Mouse (Mus musculus): ENCODE data around the gene Tmem54. TPM values are rescaled to one million over a fixed set of nuclear protein-coding genes. Genes with fewer than 3 reads are reported as not detected.
A peak's percentile ranks its signal among the peaks of the same experiment; 100 is the strongest.

The Tmem54 gene
- polyA plus RNA-seq, 1 experiment from 2014 or later = 26.9 TPM

- H3K4me3 ChIP-seq (replicated peaks) = no peak overlapping the region
- peaks cover 6% of the 10 kb centered on the region; the same call in 1 of the 2 replicates for H3K36me3 ChIP-seq
- no peak overlapping the region for H3K4me2 ChIP-seq (replicated peaks)
- H3K4me1 ChIP-seq = peaks cover 13% of the 10 kb centered on the region
- no peak overlapping the region for H3K9ac ChIP-seq
- H3K9me3 ChIP-seq (replicated peaks) = no peaks in the 10 kb centered on the region
- no peaks in the 10 kb centered on the region for H3K27me3 ChIP-seq
- no peak overlapping the region for H3K27ac ChIP-seq (replicated peaks)
- ATAC-seq (ENCODE audit: insufficient number of reproducible peaks, low FRiP score, low TSS enrichment, low read depth) = no peak
- 91% methylated on average over 4 of the region's 4 CpGs for WGBS
These were observed 36.5 kb upstream of the Tmem54 start for GRCm38 (mm10) chr4:129068848-129069247.

- Histone ChIP-seq H3K36me3 (peaks cover 89% of the 10 kb centered on the region), H3K9me3 (replicated peaks) (no peaks in the 10 kb centered on the region), H3K4me2 (replicated peaks) (no peak overlapping the region), H3K4me1 (0 out of 2 replicates have a peak, but pooled peaks cover 3% of the 10 kb centered on the region), H3K9ac (no peak overlapping the region), H3K4me3 (replicated peaks) (no peak overlapping the region), H3K27ac (replicated peaks) (no peak overlapping the region), H3K27me3 (no peaks in the 10 kb centered on the region)
- 95% methylated on average over 9 of the region's 9 CpGs for WGBS
- no peak for ATAC-seq (ENCODE audit: insufficient number of reproducible peaks, low FRiP score, low TSS enrichment, low read depth)
These were observed 26.2 kb upstream of the Tmem54 start for GRCm38 (mm10) chr4:129079126-129079525.

GRCm38 (mm10) chr4:129081041-129081440, 24.3 kb upstream of the Tmem54 start:
- peaks cover 75% of the 10 kb centered on the region for H3K36me3 ChIP-seq
- H3K4me1 ChIP-seq = 0 out of 2 replicates have a peak, but pooled peaks cover 3% of the 10 kb centered on the region
- no peak overlapping the region for H3K4me3 ChIP-seq (replicated peaks)
- H3K27ac ChIP-seq (replicated peaks) = no peak overlapping the region
- no peaks in the 10 kb centered on the region for H3K27me3 ChIP-seq
- no peaks in the 10 kb centered on the region for H3K9me3 ChIP-seq (replicated peaks)
- 82% methylated on average over 7 of the region's 7 CpGs for WGBS
- no peak overlapping the region for H3K9ac ChIP-seq
- no peak for ATAC-seq (ENCODE audit: insufficient number of reproducible peaks, low FRiP score, low TSS enrichment, low read depth)
- H3K4me2 ChIP-seq (replicated peaks) = no peak overlapping the region

- 75% methylated on average over 6 of the region's 6 CpGs for WGBS
- Histone ChIP-seq H3K4me1 (0 out of 2 replicates have a peak, but pooled peaks cover 3% of the 10 kb centered on the region), H3K27ac (replicated peaks) (no peak overlapping the region), H3K4me3 (replicated peaks) (no peak overlapping the region), H3K9me3 (replicated peaks) (no peaks in the 10 kb centered on the region), H3K9ac (no peak overlapping the region), H3K27me3 (no peaks in the 10 kb centered on the region), H3K4me2 (replicated peaks) (no peak overlapping the region), H3K36me3 (peaks cover 70% of the 10 kb centered on the region)
- no peak for ATAC-seq (ENCODE audit: insufficient number of reproducible peaks, low FRiP score, low TSS enrichment, low read depth)
These were observed 23.8 kb upstream of the Tmem54 start for GRCm38 (mm10) chr4:129081512-129081911.

GRCm38 (mm10) chr4:129081939-129082338, 23.4 kb upstream of the Tmem54 start:
- Histone ChIP-seq H3K4me3 (replicated peaks) (no peak overlapping the region), H3K4me1 (0 out of 2 replicates have a peak, but pooled peaks cover 3% of the 10 kb centered on the region), H3K36me3 (peaks cover 66% of the 10 kb centered on the region), H3K27me3 (no peaks in the 10 kb centered on the region), H3K27ac (replicated peaks) (peak overlapping the region; percentile 53), H3K4me2 (replicated peaks) (no peak overlapping the region), H3K9ac (no peak overlapping the region), H3K9me3 (replicated peaks) (no peaks in the 10 kb centered on the region)
- no peak for ATAC-seq (ENCODE audit: insufficient number of reproducible peaks, low FRiP score, low TSS enrichment, low read depth)
- WGBS = 80% methylated on average over 3 of the region's 3 CpGs

- Histone ChIP-seq H3K27me3 (no peaks in the 10 kb centered on the region), H3K27ac (replicated peaks) (peak overlapping the region; percentile 53), H3K9ac (no peak overlapping the region), H3K4me2 (replicated peaks) (no peak overlapping the region), H3K36me3 (peaks cover 62% of the 10 kb centered on the region), H3K9me3 (replicated peaks) (no peaks in the 10 kb centered on the region), H3K4me3 (replicated peaks) (no peak overlapping the region), H3K4me1 (0 out of 2 replicates have a peak, but pooled peaks cover 3% of the 10 kb centered on the region)
- peak; percentile 54; the same call in 1 of the 2 replicates for ATAC-seq (ENCODE audit: insufficient number of reproducible peaks, low FRiP score, low TSS enrichment, low read depth)
- 41% methylated on average over 10 of the region's 10 CpGs for WGBS
These were observed 22.8 kb upstream of the Tmem54 start for GRCm38 (mm10) chr4:129082379-129083115.

GRCm38 (mm10) chr4:129084896-129085295, 20.5 kb upstream of the Tmem54 start:
- no peak overlapping the region for H3K4me3 ChIP-seq (replicated peaks)
- H3K27me3 ChIP-seq = no peaks in the 10 kb centered on the region
- peaks cover 39% of the 10 kb centered on the region for H3K36me3 ChIP-seq
- no peak overlapping the region for H3K4me2 ChIP-seq (replicated peaks)
- no peak overlapping the region for H3K27ac ChIP-seq (replicated peaks)
- no peaks in the 10 kb centered on the region for H3K9me3 ChIP-seq (replicated peaks)
- 89% methylated on average over 9 of the region's 9 CpGs for WGBS
- 0 out of 2 replicates have a peak, but pooled peaks cover 3% of the 10 kb centered on the region for H3K4me1 ChIP-seq
- no peak for ATAC-seq (ENCODE audit: insufficient number of reproducible peaks, low FRiP score, low TSS enrichment, low read depth)
- H3K9ac ChIP-seq = no peak overlapping the region

- Histone ChIP-seq H3K9ac (no peak overlapping the region), H3K27ac (replicated peaks) (no peak overlapping the region), H3K36me3 (peaks cover 28% of the 10 kb centered on the region), H3K9me3 (replicated peaks) (no peaks in the 10 kb centered on the region), H3K4me2 (replicated peaks) (no peak overlapping the region), H3K27me3 (no peaks in the 10 kb centered on the region), H3K4me1 (0 out of 2 replicates have a peak, but pooled peaks cover 3% of the 10 kb centered on the region), H3K4me3 (replicated peaks) (no peak overlapping the region)
- ATAC-seq (ENCODE audit: insufficient number of reproducible peaks, low FRiP score, low TSS enrichment, low read depth) = no peak
- 23% methylated on average over 8 of the region's 8 CpGs for WGBS
These were observed 19.3 kb upstream of the Tmem54 start for GRCm38 (mm10) chr4:129086078-129086477.

GRCm38 (mm10) chr4:129087850-129088249, 17.5 kb upstream of the Tmem54 start:
- Histone ChIP-seq H3K36me3 (peaks cover 16% of the 10 kb centered on the region), H3K4me1 (no peaks in the 10 kb centered on the region), H3K27ac (replicated peaks) (no peak overlapping the region), H3K4me3 (replicated peaks) (no peak overlapping the region), H3K4me2 (replicated peaks) (no peak overlapping the region), H3K27me3 (no peaks in the 10 kb centered on the region), H3K9me3 (replicated peaks) (no peaks in the 10 kb centered on the region), H3K9ac (no peak overlapping the region)
- 47% methylated on average over 5 of the region's 5 CpGs for whole genome bisulfite sequencing
- no peak for ATAC-seq (ENCODE audit: insufficient number of reproducible peaks, low FRiP score, low TSS enrichment, low read depth)

- Histone ChIP-seq H3K9ac (no peak overlapping the region), H3K36me3 (no peaks in the 10 kb centered on the region), H3K9me3 (replicated peaks) (no peaks in the 10 kb centered on the region), H3K4me2 (replicated peaks) (no peak overlapping the region), H3K4me1 (no peaks in the 10 kb centered on the region), H3K27ac (replicated peaks) (no peak overlapping the region), H3K4me3 (replicated peaks) (no peak overlapping the region), H3K27me3 (no peaks in the 10 kb centered on the region)
- WGBS = 28% methylated on average over 15 of the region's 15 CpGs
- ATAC-seq (ENCODE audit: insufficient number of reproducible peaks, low FRiP score, low TSS enrichment, low read depth) = no peak
These were observed 10.1 kb upstream of the Tmem54 start for GRCm38 (mm10) chr4:129095276-129095675.

- Histone ChIP-seq H3K4me2 (replicated peaks) (no peak overlapping the region), H3K9me3 (replicated peaks) (no peaks in the 10 kb centered on the region), H3K36me3 (no peaks in the 10 kb centered on the region), H3K4me1 (no peaks in the 10 kb centered on the region), H3K27me3 (no peaks in the 10 kb centered on the region), H3K27ac (replicated peaks) (no peak overlapping the region), H3K9ac (no peak overlapping the region), H3K4me3 (replicated peaks) (no peak overlapping the region)
- WGBS = 72% methylated on average over 7 of the region's 7 CpGs
- no peak for ATAC-seq (ENCODE audit: insufficient number of reproducible peaks, low FRiP score, low TSS enrichment, low read depth)
These were observed 8.3 kb upstream of the Tmem54 start for GRCm38 (mm10) chr4:129097006-129097405.
